Mouse (Mus musculus) forebrain, embryonic 13.5 days (tissue): ENCODE data around the gene Galnt16. TPM values are rescaled to one million over a fixed set of nuclear protein-coding genes. Genes with fewer than 3 reads are reported as not detected.

Source experiments
- ATAC-seq: fragments of 200-750 bp; cut with Nextera tagmentation; 2 replicates; pipeline ENCODE4 v1.8.0; 2017
- H3K27ac ChIP-seq: fragments of 300-500 bp; sonication (generic); 2 replicates; pipeline ENCODE4 v1.5.1; 2015; ENCODE audit warnings: inconsistent platforms, mild to moderate bottlenecking, moderate library complexity
- H3K27me3 ChIP-seq: fragments of 300-500 bp; sonication (generic); 2 replicates; pipeline ENCODE4 v1.6.1; 2015; ENCODE audit warnings: mild to moderate bottlenecking, inconsistent platforms
- H3K36me3 ChIP-seq: fragments of 300-500 bp; sonication (generic); 2 replicates; pipeline ENCODE4 v1.6.1; 2015; ENCODE audit warnings: mild to moderate bottlenecking, inconsistent platforms; ENCODE audit not compliant: poor library complexity, severe bottlenecking
- H3K4me1 ChIP-seq: fragments of 300-500 bp; sonication (generic); 2 replicates; pipeline ENCODE4 v1.6.1; 2015; ENCODE audit warnings: inconsistent platforms
- H3K4me2 ChIP-seq: fragments of 300-500 bp; sonication (generic); 2 replicates; pipeline ENCODE4 v1.6.1; 2015; ENCODE audit warnings: inconsistent platforms, mild to moderate bottlenecking, moderate library complexity
- H3K4me3 ChIP-seq: fragments of 300-500 bp; sonication (generic); 2 replicates; pipeline ENCODE4 v1.5.1; 2015; ENCODE audit warnings: mild to moderate bottlenecking, inconsistent platforms
- H3K9ac ChIP-seq: fragments of 300-500 bp; sonication (generic); 2 replicates; pipeline ENCODE4 v1.6.1; 2015; ENCODE audit warnings: mild to moderate bottlenecking, inconsistent platforms
- H3K9me3 ChIP-seq: fragments of 300-500 bp; sonication (generic); replicated peaks from 2 replicates; pipeline ENCODE4 v1.6.1; 2016; ENCODE audit warnings: inconsistent platforms
- WGBS: fragments of 180-500 bp; shearing (Covaris S2); methylation state at CpG from one replicate; pipeline ENCODE4 v1.1.7; 2015; 5-methylcytosine and 5-hydroxymethylcytosine counted together
- polyA plus RNA-seq: library from polyadenylated mRNA; unstranded; fragments of >200 nt; fragmentation: Nextera tagmentation; extraction: Ambion mirVana; gene quantifications from 2 replicates; pipeline ENCODE4 v1.2.1, GENCODE M21; 2015

The Galnt16 gene
- polyA plus RNA-seq, result 21.7 and 28.6 TPM in 2 replicates

DNA sequence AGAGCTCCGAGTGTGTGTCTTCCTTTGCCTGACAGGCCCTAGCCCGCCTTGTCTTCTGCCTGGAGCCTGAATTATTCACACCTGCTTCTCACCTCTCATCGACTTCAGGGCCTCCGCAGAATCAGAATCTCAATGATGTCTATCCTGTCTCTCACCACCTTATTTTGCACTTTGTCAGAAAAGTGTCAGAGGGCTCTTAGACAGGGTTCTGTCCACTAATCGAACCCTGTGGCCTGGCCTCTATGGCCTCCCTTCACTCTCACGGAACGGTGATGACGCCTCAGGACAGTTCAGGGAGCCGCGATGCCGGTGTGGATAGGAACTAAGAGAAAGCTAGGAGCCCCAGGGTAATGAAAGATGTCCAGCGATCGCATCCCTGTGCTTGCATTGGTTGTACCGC lies at the start of gene Galnt16:
Gene Galnt16, plus strand, starts transcription at position 301 of the 400 bp plus-strand sequence.
- Histone ChIP-seq H3K36me3 (no peaks in the 10 kb centered on the region), H3K4me2 (peak within 1 kb of the TSS; percentile 84), H3K27me3 (peaks cover 16% of the 10 kb centered on the region), H3K4me3 (peak within 1 kb of the TSS; percentile 91), H3K27ac (peak within 1 kb of the TSS; percentile 93), H3K9ac (peak within 1 kb of the TSS; percentile 86), H3K4me1 (peaks cover 35% of the 10 kb centered on the region), H3K9me3 (no peaks in the 10 kb centered on the region)
- ATAC-seq, result no peak
- 6% methylated on average over 14 of the region's 14 CpGs for WGBS

DNA sequence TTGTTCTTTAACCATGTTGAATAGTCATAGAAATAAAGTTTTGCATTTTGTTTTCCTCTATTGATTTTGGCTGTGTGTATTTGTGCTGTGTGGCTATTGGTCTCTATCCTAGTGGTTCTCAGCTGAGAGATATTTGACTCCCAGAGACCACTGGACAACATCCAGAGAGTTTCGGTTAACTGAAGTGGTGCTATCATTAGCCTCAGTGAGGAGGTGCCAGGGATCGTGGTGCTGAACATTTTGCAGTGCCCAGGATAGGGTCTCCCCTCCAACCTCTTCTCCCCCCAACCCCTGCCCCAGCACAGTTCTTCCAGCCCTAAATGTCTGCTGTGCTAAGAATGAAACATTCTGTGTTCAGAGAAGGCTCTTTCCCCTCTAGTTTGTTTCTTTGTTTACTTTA lies 47.9 kb upstream of the Galnt16 start:
- 94% methylated on average over 2 of the region's 2 CpGs for WGBS
- Histone ChIP-seq H3K4me3 (no peak overlapping the region), H3K4me1 (no peaks in the 10 kb centered on the region), H3K9ac (no peak overlapping the region), H3K4me2 (no peak overlapping the region), H3K9me3 (no peaks in the 10 kb centered on the region), H3K36me3 (no peaks in the 10 kb centered on the region), H3K27me3 (no peaks in the 10 kb centered on the region), H3K27ac (no peak overlapping the region)
- no peak for ATAC-seq

DNA sequence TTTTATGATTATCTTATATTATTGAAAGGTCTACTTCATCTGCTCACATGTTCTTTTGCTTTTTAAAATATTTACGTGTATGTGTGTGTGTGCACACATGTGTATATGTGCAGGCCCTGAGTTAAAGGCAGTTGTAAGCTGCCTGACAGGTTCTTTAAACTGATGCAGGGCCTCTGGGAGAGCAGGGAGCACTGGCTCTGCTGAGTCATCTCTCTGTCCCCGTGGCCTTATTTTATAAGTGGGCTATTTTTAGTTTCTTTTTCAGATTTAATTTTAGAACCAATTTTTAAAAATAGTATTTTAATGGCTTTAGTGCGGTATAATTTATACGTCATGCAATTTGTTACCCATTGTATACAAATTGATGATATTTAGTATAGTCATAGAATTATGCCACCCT lies 46.2 kb upstream of the Galnt16 start:
- Histone ChIP-seq H3K36me3 (peaks cover 11% of the 10 kb centered on the region; the same call in 1 of the 2 replicates), H3K4me3 (no peak overlapping the region), H3K9me3 (no peaks in the 10 kb centered on the region), H3K9ac (no peak overlapping the region), H3K4me2 (no peak overlapping the region), H3K27ac (no peak overlapping the region), H3K4me1 (no peaks in the 10 kb centered on the region), H3K27me3 (no peaks in the 10 kb centered on the region)
- WGBS, result 87% methylated on average over 4 of the region's 4 CpGs
- no peak for ATAC-seq

DNA sequence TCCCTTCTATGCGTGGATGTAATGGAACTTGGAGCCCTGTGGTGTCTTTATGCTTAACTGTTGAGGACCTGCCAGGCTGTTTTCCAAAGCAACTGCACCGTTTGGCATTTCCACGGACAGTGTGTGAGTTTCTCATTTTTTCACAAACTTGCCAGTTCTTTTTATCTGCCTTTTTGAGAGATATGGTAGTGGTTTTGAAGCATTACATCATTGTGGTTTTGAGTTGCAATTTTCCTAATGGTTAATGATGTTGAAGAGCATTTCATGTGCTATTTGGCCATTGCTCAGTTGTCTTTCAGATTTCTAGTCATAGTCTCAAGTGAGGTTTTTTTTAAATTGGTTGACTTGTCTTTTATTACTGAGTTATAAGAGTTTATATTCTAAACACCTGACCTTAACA lies 44.3 kb upstream of the Galnt16 start:
- no peak for ATAC-seq
- H3K27me3 ChIP-seq, result no peaks in the 10 kb centered on the region
- H3K4me2 ChIP-seq, result no peak overlapping the region
- H3K4me3 ChIP-seq, result no peak overlapping the region
- H3K4me1 ChIP-seq, result no peaks in the 10 kb centered on the region
- H3K36me3 ChIP-seq, result peaks cover 19% of the 10 kb centered on the region; the same call in 1 of the 2 replicates
- no peak overlapping the region for H3K27ac ChIP-seq
- no peaks in the 10 kb centered on the region for H3K9me3 ChIP-seq
- no peak overlapping the region for H3K9ac ChIP-seq
- 83% methylated on average over 3 of the region's 3 CpGs for WGBS

DNA sequence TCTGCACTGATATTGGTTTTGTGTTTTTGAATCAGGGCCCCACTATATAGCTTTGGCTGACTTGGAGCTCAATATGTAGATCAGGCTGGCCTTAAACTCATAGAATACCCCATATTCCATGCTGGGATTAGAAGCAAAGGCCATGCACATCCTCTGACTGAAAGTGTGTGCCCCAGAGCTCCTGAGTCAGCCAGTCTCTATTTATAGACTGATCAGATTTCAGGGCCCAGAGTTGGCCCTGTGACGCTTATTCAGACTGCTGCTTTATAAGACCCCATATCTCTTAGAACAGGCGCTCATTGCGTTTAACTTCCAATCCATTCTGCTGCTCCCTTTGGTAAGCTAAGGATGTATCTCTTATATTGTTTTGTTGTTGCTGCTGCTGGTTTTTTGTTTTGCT lies 38.1 kb upstream of the Galnt16 start:
- no peak overlapping the region for H3K4me3 ChIP-seq
- H3K4me2 ChIP-seq, result no peak overlapping the region
- peaks cover 53% of the 10 kb centered on the region for H3K36me3 ChIP-seq
- no peak for ATAC-seq
- H3K4me1 ChIP-seq, result no peaks in the 10 kb centered on the region
- H3K27me3 ChIP-seq, result no peaks in the 10 kb centered on the region
- no peaks in the 10 kb centered on the region for H3K9me3 ChIP-seq
- no peak overlapping the region for H3K9ac ChIP-seq
- 87% methylated on average over 3 of the region's 3 CpGs for WGBS
- H3K27ac ChIP-seq, result no peak overlapping the region

DNA sequence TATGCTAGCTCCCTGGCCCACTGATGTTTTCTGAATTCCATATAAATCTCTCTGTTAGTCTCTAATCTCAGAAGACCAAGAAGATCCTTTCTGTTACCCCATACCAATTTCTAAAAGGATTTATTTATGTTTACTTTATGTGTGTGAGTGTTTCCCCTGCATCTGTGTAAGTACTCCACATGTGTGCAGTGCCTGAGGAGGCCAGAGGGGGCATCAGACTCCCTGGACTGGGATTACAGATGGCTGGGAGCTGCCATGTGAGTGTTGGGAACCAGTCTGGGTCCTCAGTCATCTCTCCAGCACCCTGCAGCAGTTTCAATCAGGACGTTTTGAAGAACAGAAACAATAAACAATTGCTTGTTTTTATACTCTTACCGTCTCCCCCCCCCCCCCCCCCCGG lies 34.7 kb upstream of the Galnt16 start:
- Histone ChIP-seq H3K27me3 (no peaks in the 10 kb centered on the region), H3K27ac (no peak overlapping the region), H3K9ac (no peak overlapping the region), H3K4me3 (no peak overlapping the region), H3K4me2 (no peak overlapping the region), H3K9me3 (no peaks in the 10 kb centered on the region), H3K4me1 (no peaks in the 10 kb centered on the region), H3K36me3 (peaks cover 56% of the 10 kb centered on the region)
- ATAC-seq, result no peak
- 84% methylated on average over 3 of the region's 3 CpGs for WGBS

DNA sequence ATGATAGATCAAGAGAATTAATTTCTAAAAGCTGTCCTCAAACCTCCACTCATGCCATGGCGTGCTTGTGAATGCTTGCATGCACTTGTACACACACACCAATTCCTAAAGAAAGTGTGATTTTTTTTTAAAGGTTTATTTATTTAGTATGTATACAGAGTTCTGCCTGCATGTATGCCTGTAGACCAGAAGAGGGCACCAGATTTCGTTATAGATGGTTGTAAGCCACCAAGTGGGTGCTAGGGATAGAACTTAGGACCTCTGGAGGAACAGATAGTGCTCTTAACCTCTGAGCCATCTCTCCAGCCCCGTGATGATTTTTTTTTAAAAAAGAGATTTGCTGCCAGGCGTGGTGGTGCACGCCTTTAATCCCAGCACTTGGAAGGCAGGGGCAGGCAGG lies 24.8 kb upstream of the Galnt16 start:
- H3K4me3 ChIP-seq, result no peak overlapping the region
- no peaks in the 10 kb centered on the region for H3K27me3 ChIP-seq
- WGBS, result 94% methylated on average over 5 of the region's 5 CpGs
- ATAC-seq, result no peak
- no peak overlapping the region for H3K9ac ChIP-seq
- no peak overlapping the region for H3K4me2 ChIP-seq
- no peaks in the 10 kb centered on the region for H3K9me3 ChIP-seq
- no peaks in the 10 kb centered on the region for H3K4me1 ChIP-seq
- peaks cover 66% of the 10 kb centered on the region for H3K36me3 ChIP-seq
- no peak overlapping the region for H3K27ac ChIP-seq

DNA sequence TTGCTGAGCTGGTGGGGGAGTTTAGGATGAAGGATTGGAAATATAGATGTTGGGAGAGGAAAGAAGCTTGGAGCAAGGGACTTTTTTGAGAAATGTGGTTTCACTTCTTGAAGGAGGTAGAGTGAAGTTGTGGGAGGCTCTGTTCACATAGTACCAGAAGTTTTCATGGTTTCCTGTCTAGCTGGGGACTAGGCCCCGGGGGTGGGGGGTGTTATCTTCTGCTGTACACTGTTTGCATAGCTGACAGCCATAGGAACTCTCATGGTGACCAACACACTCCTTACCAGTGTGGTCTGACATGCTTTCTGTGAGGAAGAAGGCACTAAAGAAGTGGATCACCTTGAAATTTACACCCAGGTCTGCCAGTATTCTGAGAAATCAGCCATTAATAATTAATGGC lies 22.4 kb upstream of the Galnt16 start:
- no peak overlapping the region for H3K9ac ChIP-seq
- H3K4me1 ChIP-seq, result no peaks in the 10 kb centered on the region
- 90% methylated on average over 1 of the region's 1 CpGs for WGBS

DNA sequence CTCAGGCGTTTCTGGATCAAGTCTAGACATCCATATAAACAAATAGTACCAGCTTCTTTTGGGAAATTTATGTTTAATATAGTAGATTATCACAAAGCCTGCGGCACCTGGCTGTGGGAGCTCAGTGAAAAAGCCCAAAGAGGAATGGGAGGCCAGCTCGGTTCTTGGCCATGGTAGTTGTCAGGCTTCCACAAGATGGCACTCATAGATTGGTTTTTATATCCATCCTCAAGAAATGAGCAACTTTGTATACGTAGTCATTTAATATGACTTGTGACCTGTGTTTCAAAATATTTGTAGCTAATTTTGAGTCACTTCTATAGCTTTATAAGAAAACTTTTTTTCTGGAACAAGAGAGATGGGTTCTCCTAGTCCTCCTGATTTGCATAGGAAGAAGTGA lies 19.7 kb upstream of the Galnt16 start:
- no peak overlapping the region for H3K27ac ChIP-seq
- no peaks in the 10 kb centered on the region for H3K4me1 ChIP-seq
- no peak overlapping the region for H3K4me3 ChIP-seq
- no peak overlapping the region for H3K4me2 ChIP-seq
- H3K9me3 ChIP-seq, result no peaks in the 10 kb centered on the region
- WGBS, result 63% methylated on average over 4 of the region's 4 CpGs
- ATAC-seq, result no peak
- H3K9ac ChIP-seq, result no peak overlapping the region
- peaks cover 20% of the 10 kb centered on the region for H3K36me3 ChIP-seq
- H3K27me3 ChIP-seq, result no peaks in the 10 kb centered on the region

More for the DNA sequence above, 22.4 kb upstream of the Galnt16 start:
- no peak overlapping the region for H3K27ac ChIP-seq
- H3K27me3 ChIP-seq, result no peaks in the 10 kb centered on the region
- no peaks in the 10 kb centered on the region for H3K9me3 ChIP-seq
- H3K4me3 ChIP-seq, result no peak overlapping the region
- no peak for ATAC-seq
- H3K36me3 ChIP-seq, result peaks cover 44% of the 10 kb centered on the region
- H3K4me2 ChIP-seq, result no peak overlapping the region

DNA sequence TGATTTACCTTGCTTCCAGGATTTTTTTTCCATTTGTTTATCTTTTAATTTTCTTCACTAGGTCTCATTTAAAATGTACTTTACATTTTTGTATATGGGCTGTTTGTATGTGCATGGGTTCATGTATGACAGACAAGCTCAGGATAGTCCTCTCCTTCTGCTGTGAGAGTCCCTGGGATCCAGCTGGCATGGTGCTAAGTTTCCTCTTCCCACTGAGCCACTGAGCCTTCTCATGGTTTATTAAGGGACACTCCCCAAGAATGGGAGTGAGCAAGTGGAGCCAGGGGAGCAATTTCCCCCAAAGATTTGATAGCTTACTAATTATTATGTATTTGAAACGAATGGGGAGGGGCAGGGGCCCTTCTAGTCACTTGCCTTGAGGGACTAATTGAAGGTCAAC lies 17.6 kb upstream of the Galnt16 start:
- no peak overlapping the region for H3K27ac ChIP-seq
- no peak for ATAC-seq
- H3K4me1 ChIP-seq, result no peaks in the 10 kb centered on the region
- H3K4me3 ChIP-seq, result no peak overlapping the region
- no peaks in the 10 kb centered on the region for H3K27me3 ChIP-seq
- 59% methylated on average over 1 of the region's 1 CpGs for WGBS
- no peak overlapping the region for H3K4me2 ChIP-seq
- H3K9me3 ChIP-seq, result no peaks in the 10 kb centered on the region
- H3K36me3 ChIP-seq, result peaks cover 13% of the 10 kb centered on the region
- H3K9ac ChIP-seq, result no peak overlapping the region

DNA sequence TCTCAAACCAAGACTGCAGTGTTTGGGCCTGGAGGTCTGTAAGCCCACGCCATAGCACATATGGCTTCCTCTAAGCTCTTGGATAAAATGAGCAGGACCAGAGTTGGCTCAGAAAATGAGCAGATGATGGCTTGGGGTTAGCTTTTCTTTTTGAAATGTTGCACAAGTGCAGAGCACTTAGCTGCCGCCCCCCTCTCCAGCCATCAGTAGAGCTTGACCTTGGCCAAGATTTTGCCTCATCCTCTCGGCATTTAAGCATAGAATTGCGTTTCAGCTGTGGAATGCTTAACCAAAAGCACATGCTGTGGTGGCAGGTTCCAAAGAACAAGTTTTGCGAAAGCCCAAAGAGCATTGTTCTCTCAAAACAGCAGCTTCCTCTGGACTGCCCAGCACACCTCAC lies 13.4 kb upstream of the Galnt16 start:
- H3K27me3 ChIP-seq, result no peaks in the 10 kb centered on the region
- 82% methylated on average over 5 of the region's 5 CpGs for WGBS
- no peak for ATAC-seq
- H3K9ac ChIP-seq, result no peak overlapping the region
- no peak overlapping the region for H3K27ac ChIP-seq
- H3K4me1 ChIP-seq, result no peaks in the 10 kb centered on the region
- no peak overlapping the region for H3K4me2 ChIP-seq
- no peaks in the 10 kb centered on the region for H3K36me3 ChIP-seq
- no peaks in the 10 kb centered on the region for H3K9me3 ChIP-seq
- H3K4me3 ChIP-seq, result no peak overlapping the region

DNA sequence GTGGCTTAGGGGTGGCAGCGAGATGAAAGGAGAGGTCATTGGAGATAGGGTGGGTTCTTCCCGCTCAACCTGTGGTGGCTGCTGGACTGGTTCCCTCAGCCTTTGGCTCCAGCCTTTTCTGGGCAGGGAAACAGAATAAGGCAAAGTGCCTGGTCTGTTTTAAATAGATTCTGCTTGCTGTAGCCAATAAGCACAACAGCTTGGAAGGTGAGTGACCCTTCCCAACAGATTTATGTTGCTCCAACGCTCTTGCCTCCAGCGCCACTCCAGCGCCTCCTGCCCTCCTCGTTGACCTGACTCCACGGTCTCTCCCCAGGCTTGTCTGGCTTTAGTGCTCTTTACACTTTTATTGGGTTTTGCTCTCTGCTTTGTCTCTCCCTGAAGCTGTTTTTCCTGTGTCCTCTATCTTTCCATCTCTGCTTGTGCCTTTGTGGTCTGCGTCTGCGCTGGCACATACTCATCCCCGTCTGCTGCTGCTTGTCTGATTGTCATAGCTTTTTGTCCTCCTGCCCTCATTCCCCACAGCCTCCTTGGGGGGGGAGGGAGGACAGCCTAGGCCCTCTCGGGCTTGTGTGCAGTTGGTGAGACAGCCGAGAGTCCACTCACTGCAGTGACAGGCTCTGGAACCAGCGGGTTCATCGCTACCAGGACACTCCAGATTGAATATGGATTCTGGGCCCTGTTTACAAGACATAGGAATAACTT lies 10.9 kb upstream of the Galnt16 start:
- 72% methylated on average over 14 of the region's 14 CpGs for WGBS

DNA sequence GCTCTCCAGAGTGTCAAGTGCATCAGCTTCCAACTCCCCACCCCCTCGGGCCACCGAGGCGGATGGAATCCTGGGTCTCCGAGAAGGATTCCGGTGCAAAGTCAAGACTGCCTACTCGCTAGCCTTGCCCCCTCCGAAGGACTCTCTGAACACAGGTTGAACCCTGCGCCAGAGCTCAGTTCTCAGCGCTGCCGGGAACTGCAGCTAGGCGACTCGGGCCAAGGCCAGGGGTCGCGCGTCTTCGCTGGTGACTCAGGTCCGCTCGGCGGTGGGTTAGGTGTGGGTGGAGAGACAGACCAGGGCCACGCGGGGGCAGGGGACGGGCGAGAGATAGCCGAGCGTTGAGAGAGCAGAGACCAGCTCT lies 298 bp downstream of the Galnt16 start:
- Histone ChIP-seq H3K27me3 (peaks cover 16% of the 10 kb centered on the region), H3K9me3 (no peaks in the 10 kb centered on the region), H3K4me3 (peak overlapping the region; percentile 91), H3K27ac (peak overlapping the region; percentile 93; the same call in 1 of the 2 replicates), H3K4me2 (peak overlapping the region; percentile 84), H3K36me3 (no peaks in the 10 kb centered on the region), H3K9ac (peak overlapping the region; percentile 86), H3K4me1 (peaks cover 36% of the 10 kb centered on the region)
- WGBS, result under 1% methylated on average over 25 of the region's 25 CpGs
- ATAC-seq, result peak; percentile 54

More for the DNA sequence above, 10.9 kb upstream of the Galnt16 start:
- Histone ChIP-seq H3K27ac (no peak overlapping the region), H3K4me1 (no peaks in the 10 kb centered on the region), H3K27me3 (no peaks in the 10 kb centered on the region), H3K9ac (no peak overlapping the region), H3K4me2 (no peak overlapping the region), H3K4me3 (no peak overlapping the region), H3K36me3 (no peaks in the 10 kb centered on the region), H3K9me3 (no peaks in the 10 kb centered on the region)
- ATAC-seq, result no peak
